Mouse (Mus musculus) heart, embryonic 13.5 days (tissue): ENCODE data around the gene Smndc1. TPM values are rescaled to one million over a fixed set of nuclear protein-coding genes. Genes with fewer than 3 reads are reported as not detected.
"Not testable (repeated sequence)": the region's sequence is repeated elsewhere in the genome, so short reads cannot be mapped to it uniquely, and the experiment has no call there.

Experiments used
- ATAC-seq: fragments of 200-750 bp; cut with Nextera tagmentation; 2 replicates; pipeline ENCODE4 v1.8.0; 2017; ENCODE audit warnings: moderate TSS enrichment; ENCODE audit not compliant: insufficient number of reproducible peaks, low FRiP score, low TSS enrichment; ENCODE audit errors: extremely low read depth
- H3K27ac ChIP-seq: fragments of 300-500 bp; sonication (generic); replicated peaks from 2 replicates; pipeline ENCODE4 v1.5.1; 2015; ENCODE audit warnings: moderate library complexity, mild to moderate bottlenecking, inconsistent platforms
- H3K27me3 ChIP-seq: fragments of 300-500 bp; sonication (generic); replicated peaks from 2 replicates; pipeline ENCODE4 v1.6.1; 2015; ENCODE audit warnings: mild to moderate bottlenecking, inconsistent platforms
- H3K36me3 ChIP-seq: fragments of 300-500 bp; sonication (generic); 2 replicates; pipeline ENCODE4 v1.6.1; 2015; ENCODE audit warnings: mild to moderate bottlenecking, inconsistent platforms
- H3K4me1 ChIP-seq: fragments of 300-500 bp; sonication (generic); 2 replicates; pipeline ENCODE4 v1.6.1; 2015; ENCODE audit warnings: inconsistent platforms
- H3K4me2 ChIP-seq: fragments of 300-500 bp; sonication (generic); 2 replicates; pipeline ENCODE4 v1.6.1; 2015; ENCODE audit warnings: inconsistent platforms, mild to moderate bottlenecking, moderate library complexity
- H3K4me3 ChIP-seq: fragments of 300-500 bp; sonication (generic); 2 replicates; pipeline ENCODE4 v1.5.1; 2015; ENCODE audit warnings: moderate library complexity, mild to moderate bottlenecking, inconsistent platforms
- H3K9ac ChIP-seq: fragments of 300-500 bp; sonication (generic); 2 replicates; pipeline ENCODE4 v1.6.1; 2015; ENCODE audit warnings: inconsistent platforms, mild to moderate bottlenecking, moderate library complexity
- H3K9me3 ChIP-seq: fragments of 300-500 bp; sonication (generic); 2 replicates; pipeline ENCODE4 v1.6.1; 2016; ENCODE audit warnings: inconsistent platforms
- WGBS: fragments of 180-500 bp; shearing (Covaris S2); methylation state at CpG from one replicate; pipeline ENCODE4 v1.1.7; 2015; ENCODE audit warnings: mixed read lengths; 5-methylcytosine and 5-hydroxymethylcytosine counted together
- polyA plus RNA-seq: library from polyadenylated mRNA; unstranded; fragments of >200 nt; fragmentation: Nextera tagmentation; extraction: Ambion mirVana; gene quantifications from 2 replicates; pipeline ENCODE4 v1.2.1, GENCODE M21; 2015

The Smndc1 gene
- polyA plus RNA-seq, 1 experiment from 2014 or later: 27.8 TPM

- ATAC-seq, H3K27ac ChIP-seq: not testable (repeated sequence)
These were observed 5.4 kb upstream of the Smndc1 start for GRCm38 (mm10) chr19:53395805-53396204.

GRCm38 (mm10) chr19:53394956-53395355 is 4.6 kb upstream of the Smndc1 start:
- WGBS: 68% methylated on average over 3 of the region's 3 CpGs
- not testable (repeated sequence) for H3K9me3 ChIP-seq, H3K4me2 ChIP-seq, H3K27ac ChIP-seq, H3K9ac ChIP-seq, H3K36me3 ChIP-seq, H3K4me3 ChIP-seq, H3K27me3 ChIP-seq, ATAC-seq
- H3K4me1 ChIP-seq: peaks cover 11% of the 10 kb centered on the region

More at GRCm38 (mm10) chr19:53395805-53396204, 5.4 kb upstream of the Smndc1 start:
- not testable (repeated sequence) for H3K27me3 ChIP-seq, H3K9me3 ChIP-seq, H3K36me3 ChIP-seq, H3K4me2 ChIP-seq, H3K4me3 ChIP-seq, H3K9ac ChIP-seq
- H3K4me1 ChIP-seq: peaks cover 11% of the 10 kb centered on the region
- WGBS: 66% methylated on average over 5 of the region's 5 CpGs

- Histone ChIP-seq H3K4me2 (peak overlapping the region; percentile 44; the same call in 1 of the 2 replicates), H3K4me3 (no peak overlapping the region), H3K27ac (no peak overlapping the region), H3K36me3 (no peaks in the 10 kb centered on the region), H3K4me1 (peaks cover 11% of the 10 kb centered on the region), H3K27me3 (no peaks in the 10 kb centered on the region), H3K9ac (peak overlapping the region; percentile 50), H3K9me3 (no peaks in the 10 kb centered on the region)
- no peak for ATAC-seq
- WGBS: 12% methylated on average over 7 of the region's 7 CpGs
These were observed 4.2 kb upstream of the Smndc1 start for GRCm38 (mm10) chr19:53394552-53394951.

GRCm38 (mm10) chr19:53393646-53394045 is 3.3 kb upstream of the Smndc1 start:
- H3K27me3 ChIP-seq: no peaks in the 10 kb centered on the region
- no peak for ATAC-seq

GRCm38 (mm10) chr19:53392781-53393343 is 2.5 kb upstream of the Smndc1 start:
- WGBS: 72% methylated on average over 8 of the region's 8 CpGs
- Histone ChIP-seq H3K9ac (no peak overlapping the region), H3K36me3 (peaks cover 14% of the 10 kb centered on the region), H3K27ac (no peak overlapping the region), H3K4me3 (no peak overlapping the region), H3K27me3 (no peaks in the 10 kb centered on the region), H3K4me1 (peaks cover 21% of the 10 kb centered on the region), H3K4me2 (no peak overlapping the region), H3K9me3 (no peaks in the 10 kb centered on the region)
- no peak for ATAC-seq

More at GRCm38 (mm10) chr19:53393646-53394045, 3.3 kb upstream of the Smndc1 start:
- Histone ChIP-seq H3K4me3 (no peak overlapping the region), H3K9me3 (no peaks in the 10 kb centered on the region), H3K4me1 (peaks cover 17% of the 10 kb centered on the region), H3K36me3 (peaks cover 6% of the 10 kb centered on the region), H3K9ac (0 out of 2 replicates have a peak overlapping the region, but pooled peaks have one; percentile 10), H3K4me2 (no peak overlapping the region), H3K27ac (no peak overlapping the region)

- H3K4me1 ChIP-seq: peaks cover 30% of the 10 kb centered on the region
- no peak for ATAC-seq
- H3K9ac ChIP-seq: peak overlapping the region; percentile 91
- peak overlapping the region; percentile 99; the same call in 1 of the 2 replicates for H3K4me3 ChIP-seq
- no peaks in the 10 kb centered on the region for H3K27me3 ChIP-seq
- no peak overlapping the region for H3K27ac ChIP-seq
- peaks cover 24% of the 10 kb centered on the region for H3K36me3 ChIP-seq
- peak overlapping the region; percentile 84 for H3K4me2 ChIP-seq
- H3K9me3 ChIP-seq: no peaks in the 10 kb centered on the region
- WGBS: 87% methylated on average over 5 of the region's 5 CpGs
These were observed 1.4 kb upstream of the Smndc1 start for GRCm38 (mm10) chr19:53391787-53392186.

GRCm38 (mm10) chr19:53391386-53391785 is 1.0 kb upstream of the Smndc1 start:
- Histone ChIP-seq H3K27ac (peak overlapping the region; percentile 91; the same call in 1 of the 2 replicates), H3K4me3 (peak overlapping the region; percentile 99), H3K4me1 (peaks cover 30% of the 10 kb centered on the region), H3K9me3 (no peaks in the 10 kb centered on the region), H3K36me3 (peaks cover 27% of the 10 kb centered on the region), H3K4me2 (peak overlapping the region; percentile 84), H3K9ac (peak overlapping the region; percentile 91), H3K27me3 (no peaks in the 10 kb centered on the region)
- 40% methylated on average over 8 of the region's 8 CpGs for WGBS
- no peak for ATAC-seq

GRCm38 (mm10) chr19:53389851-53390431 is 437 bp downstream of the Smndc1 start:
- peak overlapping the region; percentile 92 for H3K9ac ChIP-seq
- peak; percentile 84 for ATAC-seq
- peak overlapping the region; percentile 97 for H3K27ac ChIP-seq
- no peaks in the 10 kb centered on the region for H3K27me3 ChIP-seq
- WGBS: under 1% methylated on average over 59 of the region's 59 CpGs
- no peaks in the 10 kb centered on the region for H3K9me3 ChIP-seq
- peak overlapping the region; percentile 99 for H3K4me3 ChIP-seq
- H3K4me2 ChIP-seq: peak overlapping the region; percentile 80
- H3K4me1 ChIP-seq: peaks cover 36% of the 10 kb centered on the region
- peaks cover 37% of the 10 kb centered on the region for H3K36me3 ChIP-seq

- H3K4me2 ChIP-seq: peak overlapping the region; percentile 80
- WGBS: 22% methylated on average over 6 of the region's 6 CpGs
- peaks cover 42% of the 10 kb centered on the region for H3K36me3 ChIP-seq
- ATAC-seq: no peak
- H3K27me3 ChIP-seq: no peaks in the 10 kb centered on the region
- H3K27ac ChIP-seq: peak overlapping the region; percentile 97
- H3K4me3 ChIP-seq: peak overlapping the region; percentile 99
- H3K9ac ChIP-seq: peak overlapping the region; percentile 92
- H3K9me3 ChIP-seq: no peaks in the 10 kb centered on the region
- H3K4me1 ChIP-seq: peaks cover 34% of the 10 kb centered on the region
These were observed 961 bp downstream of the Smndc1 start for GRCm38 (mm10) chr19:53389417-53389816.

GRCm38 (mm10) chr19:53383336-53383735 is 7.0 kb downstream of the Smndc1 start:
- Histone ChIP-seq H3K4me2 (no peak overlapping the region), H3K27me3 (no peaks in the 10 kb centered on the region), H3K4me1 (peaks cover 22% of the 10 kb centered on the region), H3K9ac (no peak overlapping the region), H3K36me3 (peaks cover 92% of the 10 kb centered on the region), H3K9me3 (no peaks in the 10 kb centered on the region), H3K27ac (no peak overlapping the region), H3K4me3 (no peak overlapping the region)
- no peak for ATAC-seq
- WGBS: 71% methylated on average over 15 of the region's 15 CpGs

GRCm38 (mm10) chr19:53378421-53378820 is 12.0 kb downstream of the Smndc1 start:
- no peaks in the 10 kb centered on the region for H3K27me3 ChIP-seq
- ATAC-seq: no peak
- no peak overlapping the region for H3K9ac ChIP-seq
- H3K9me3 ChIP-seq: no peaks in the 10 kb centered on the region
- no peak overlapping the region for H3K4me2 ChIP-seq
- H3K36me3 ChIP-seq: peaks cover 90% of the 10 kb centered on the region
- no peak overlapping the region for H3K4me3 ChIP-seq
- H3K27ac ChIP-seq: no peak overlapping the region
- WGBS: 90% methylated on average over 10 of the region's 10 CpGs
- peaks cover 2% of the 10 kb centered on the region for H3K4me1 ChIP-seq

GRCm38 (mm10) chr19:53377652-53378051 is 12.7 kb downstream of the Smndc1 start:
- Histone ChIP-seq H3K4me3 (no peak overlapping the region), H3K4me2 (no peak overlapping the region), H3K9ac (no peak overlapping the region), H3K27ac (no peak overlapping the region), H3K9me3 (no peaks in the 10 kb centered on the region), H3K4me1 (peaks cover 8% of the 10 kb centered on the region), H3K36me3 (peaks cover 89% of the 10 kb centered on the region), H3K27me3 (no peaks in the 10 kb centered on the region)
- ATAC-seq: no peak
- 78% methylated on average over 8 of the region's 8 CpGs for WGBS
